8 mouse cellular contexts compared by ENCODE assay signal in the genomic region with DNA sequence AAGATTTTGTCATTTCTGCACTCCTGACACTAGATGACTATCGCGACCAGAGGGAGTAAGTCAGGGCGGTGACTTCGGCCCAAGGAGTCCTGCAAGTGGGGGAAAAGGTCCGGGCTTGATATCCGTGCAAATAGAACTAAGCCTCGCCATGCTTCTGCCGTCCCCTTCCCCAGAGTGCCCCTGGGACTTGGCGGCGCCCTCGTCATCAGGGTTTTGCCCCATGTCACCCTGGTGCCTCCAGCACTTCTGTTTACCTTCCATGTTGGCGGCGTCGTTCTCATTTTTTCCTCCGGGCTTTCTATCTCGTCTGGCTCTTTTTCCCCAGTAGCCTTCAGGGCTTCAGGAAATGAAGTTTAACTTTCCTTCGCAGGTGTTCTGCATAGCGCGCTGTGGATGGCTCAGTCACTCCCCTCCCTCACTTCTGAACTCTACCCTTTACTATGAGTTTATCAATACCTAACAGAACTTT. TPM values are rescaled to one million over a fixed set of nuclear protein-coding genes. Genes with fewer than 3 reads are reported as not detected.
DNase-seq lines count a peak whose midpoint lies in the region; ATAC-seq and TF ChIP-seq lines count a peak whose summit lies in the region.

No protein-coding gene starts in this region.

- peak overlapping the region; percentile 79 for H3K4me3 ChIP-seq in left cerebral cortex, adult 2 months
- H3K4me3 ChIP-seq in forebrain, embryonic 10.5 days, result peak overlapping the region; percentile 94
- H3K4me3 ChIP-seq in hindbrain, embryonic 10.5 days, result peak overlapping the region; percentile 95
- peak overlapping the region; percentile 96 for H3K4me3 ChIP-seq in limb, embryonic 14.5 days (replicated peaks; ENCODE audit: low read length)
- H3K4me3 ChIP-seq in midbrain, embryonic 15.5 days, result peak overlapping the region; percentile 74
- H3K4me3 ChIP-seq in thymus, adult 2 months (ENCODE audit: control insufficient read depth, insufficient read depth, low read length), result peak overlapping the region; percentile 81

- peaks cover 39% of the 10 kb centered on the region for H3K4me1 ChIP-seq in forebrain, embryonic 10.5 days
- peaks cover 35% of the 10 kb centered on the region for H3K4me1 ChIP-seq in hindbrain, embryonic 10.5 days (replicated peaks)
- H3K4me1 ChIP-seq in limb, embryonic 14.5 days (ENCODE audit: control insufficient read depth, insufficient read depth, low read length), result peaks cover 17% of the 10 kb centered on the region
- peaks cover 39% of the 10 kb centered on the region for H3K4me1 ChIP-seq in midbrain, embryonic 15.5 days
- H3K4me1 ChIP-seq in thymus, adult 2 months (replicated peaks; ENCODE audit: control insufficient read depth, insufficient read depth, low read length), result peaks cover 6% of the 10 kb centered on the region

- no peak for ATAC-seq in limb, embryonic 14.5 days (ENCODE audit: low FRiP score, low read depth)
- no peak for ATAC-seq in midbrain, embryonic 15.5 days (replicated peaks)

- under 1% methylated on average over 19 of the region's 19 CpGs for WGBS in forebrain, embryonic 10.5 days
- WGBS in hindbrain, embryonic 10.5 days, result under 1% methylated on average over 19 of the region's 19 CpGs
- WGBS in limb, embryonic 14.5 days, result 1% methylated on average over 18 of the region's 19 CpGs
- 0% methylated on average over 19 of the region's 19 CpGs for WGBS in midbrain, embryonic 15.5 days
- WGBS in thymus, adult 2 months, result under 1% methylated on average over 19 of the region's 19 CpGs

- peak overlapping the region; percentile 45 for H3K9ac ChIP-seq in limb, embryonic 14.5 days (ENCODE audit: low read depth, low read length, severe bottlenecking)
- peak overlapping the region; percentile 91 for H3K9ac ChIP-seq in midbrain, embryonic 15.5 days

- no peaks in the 10 kb centered on the region for H3K27me3 ChIP-seq in forebrain, embryonic 10.5 days (ENCODE audit: poor library complexity, severe bottlenecking)
- no peaks in the 10 kb centered on the region for H3K27me3 ChIP-seq in hindbrain, embryonic 10.5 days (ENCODE audit: insufficient read depth, poor library complexity, severe bottlenecking)
- H3K27me3 ChIP-seq in limb, embryonic 14.5 days (ENCODE audit: control insufficient read depth, insufficient read depth, low read length), result no peaks in the 10 kb centered on the region
- H3K27me3 ChIP-seq in midbrain, embryonic 15.5 days (replicated peaks), result no peaks in the 10 kb centered on the region
- H3K27me3 ChIP-seq in thymus, adult 2 months (ENCODE audit: control insufficient read depth, insufficient read depth, low read length), result no peaks in the 10 kb centered on the region

- H3K27ac ChIP-seq in left cerebral cortex, adult 2 months, result peak overlapping the region; percentile 47; the same call in 1 of the 2 replicates
- H3K27ac ChIP-seq in forebrain, embryonic 10.5 days, result peak overlapping the region; percentile 99
- H3K27ac ChIP-seq in hindbrain, embryonic 10.5 days, result peak overlapping the region; percentile 98
- no peak overlapping the region for H3K27ac ChIP-seq in limb, embryonic 14.5 days (replicated peaks; ENCODE audit: low read depth, low read length)
- 0 out of 2 replicates have a peak overlapping the region, but pooled peaks have one; percentile 99 for H3K27ac ChIP-seq in midbrain, embryonic 15.5 days
- H3K27ac ChIP-seq in thymus, adult 2 months (ENCODE audit: control insufficient read depth, insufficient read depth, low read length), result peak overlapping the region; percentile 83

- peak overlapping the region; percentile 81 for H3K4me2 ChIP-seq in limb, embryonic 14.5 days (replicated peaks; ENCODE audit: low read depth, low read length, severe bottlenecking)
- peak overlapping the region; percentile 98 for H3K4me2 ChIP-seq in midbrain, embryonic 15.5 days

- no peaks in the 10 kb centered on the region for H3K9me3 ChIP-seq in forebrain, embryonic 10.5 days
- H3K9me3 ChIP-seq in hindbrain, embryonic 10.5 days, result no peaks in the 10 kb centered on the region
- H3K9me3 ChIP-seq in limb, embryonic 14.5 days (ENCODE audit: control insufficient read depth, low read length), result no peaks in the 10 kb centered on the region
- H3K9me3 ChIP-seq in midbrain, embryonic 15.5 days, result no peaks in the 10 kb centered on the region

- no peak for TF ChIP-seq POLR2A in brain, embryonic 14.5 days (IDR thresholded peaks at IDR 0.05; ENCODE audit: borderline replicate concordance, extremely low read depth, insufficient read depth, insufficient read length, poor library complexity, severe bottlenecking)
- TF ChIP-seq POLR2A in limb, embryonic 14.5 days (IDR thresholded peaks at IDR 0.05; ENCODE audit: borderline replicate concordance, extremely low read depth, insufficient read depth, insufficient read length), result no peak
- TF ChIP-seq POLR2A in thymus, adult 2 months (IDR thresholded peaks at IDR 0.05; ENCODE audit: control insufficient read depth, extremely low read depth, insufficient read depth, low read length, poor library complexity), result no peak

- no peak for DNase-seq in left cerebral cortex, adult 2 months (ENCODE audit: extremely low spot score in 1 of 2, low spot score in 2 of 2)
- DNase-seq in left cerebral cortex, adult 11 months (ENCODE audit: low spot score), result no peak
- peak; percentile 41 for DNase-seq in brain, embryonic 14.5 days (ENCODE audit: low read depth)
- peak; percentile 55 for DNase-seq in forebrain, embryonic 10.5 days (ENCODE audit: extremely low spot score, low spot score)
- peak; percentile 53 for DNase-seq in hindbrain, embryonic 10.5 days (ENCODE audit: low spot score)
- DNase-seq in limb, embryonic 14.5 days (ENCODE audit: low spot score), result no peak
- DNase-seq in thymus, adult 2 months, result peak; percentile 55

- H3K36me3 ChIP-seq in forebrain, embryonic 10.5 days (replicated peaks), result no peaks in the 10 kb centered on the region
- H3K36me3 ChIP-seq in hindbrain, embryonic 10.5 days, result no peaks in the 10 kb centered on the region
- no peaks in the 10 kb centered on the region for H3K36me3 ChIP-seq in limb, embryonic 14.5 days (ENCODE audit: control insufficient read depth, insufficient read depth, low read length)
- no peaks in the 10 kb centered on the region for H3K36me3 ChIP-seq in midbrain, embryonic 15.5 days (replicated peaks)
- H3K36me3 ChIP-seq in thymus, adult 2 months (ENCODE audit: control insufficient read depth, insufficient read depth, low read length), result no peaks in the 10 kb centered on the region

- intact Hi-C loops in left cerebral cortex, adult 2 months (cut with DNase I), result loop anchor here (1.0 to 10.0 kb wide), 4 partner anchors 63 to 281 kb away; a partner anchor contains a TSS

- TF ChIP-seq CTCF in left cerebral cortex, adult 2 months (IDR thresholded peaks at IDR 0.05), result no peak
- no peak for TF ChIP-seq CTCF in brain, embryonic 14.5 days (IDR thresholded peaks at IDR 0.05; ENCODE audit: borderline replicate concordance, extremely low read depth, insufficient read depth, insufficient read length)
- no peak for TF ChIP-seq CTCF in thymus, adult 2 months (IDR thresholded peaks at IDR 0.05; ENCODE audit: borderline replicate concordance, control insufficient read depth, extremely low read depth, insufficient read depth, low read length, poor library complexity)

RNA-seq across cellular contexts. Expression of a gene that starts 1.7 kb away (rescaled TPM):
- 10 to 100 TPM; 29.9 to 31.4 TPM for total RNA-seq in left cerebral cortex, adult 2 months (2021)
- 14.6 and 21.1 TPM in 2 replicates for polyA plus RNA-seq in brain, embryonic 14.5 days (2012; rRNA removed)
- polyA plus RNA-seq in forebrain, embryonic 10.5 days (2016; fragmentation: Nextera tagmentation; extraction: Ambion mirVana), result 18.5 and 18.8 TPM in 2 replicates
- polyA plus RNA-seq in hindbrain, embryonic 10.5 days (2016; fragmentation: Nextera tagmentation; extraction: Ambion mirVana), result 15.0 and 17.2 TPM in 2 replicates
- 12.8 and 17.6 TPM in 2 replicates for polyA plus RNA-seq in limb, embryonic 14.5 days (2012; rRNA removed)
- polyA plus RNA-seq in limb, embryonic 14.5 days (2014; fragmentation: Nextera tagmentation; extraction: Ambion mirVana), result 23.4 and 25.3 TPM in 2 replicates
- 15.1 and 15.4 TPM in 2 replicates for polyA plus RNA-seq in midbrain, embryonic 15.5 days (2015; fragmentation: Nextera tagmentation; extraction: Ambion mirVana)
- 19.5 and 21.3 TPM in 2 replicates for polyA plus RNA-seq in thymus, adult 2 months (2012; rRNA removed)

Comparison
In these comparisons a context has a peak if more than half of its experiments do, and no peak if none do; other contexts are left out.
1. DNase-seq: peak in brain, embryonic 14.5 days (single experiment), forebrain, embryonic 10.5 days (single experiment), hindbrain, embryonic 10.5 days (single experiment) and thymus, adult 2 months (single experiment); none in left cerebral cortex, adult 2 months (0 of 2), left cerebral cortex, adult 11 months (single experiment) and limb, embryonic 14.5 days (single experiment).
2. Peak in every context shown above with its lines, with median percentiles within 50 percentile points of each other: H3K4me3 ChIP-seq.